Mouse (Mus musculus): Measurements from ENCODE around the gene Ankrd33b. TPM values are rescaled to one million over a fixed set of nuclear protein-coding genes. Genes with fewer than 3 reads are reported as not detected.

Ankrd33b gene
- total and polyA plus RNA-seq, 2 experiments = 9.1 to 13.1 TPM

GRCm38 (mm10) chr15:31248882-31249281, 118.6 kb downstream of the Ankrd33b start:
- H3K79me2 ChIP-seq (ENCODE audit: control insufficient read depth, insufficient read depth, low read length) = peaks cover 35% of the 10 kb centered on the region; the same call in 1 of the 2 replicates
- WGBS = 77% methylated on average over 7 of the region's 7 CpGs
- no peak overlapping the region for H3K4me3 ChIP-seq (ENCODE audit: insufficient read depth, low read depth, low read length)
- H3K9ac ChIP-seq (ENCODE audit: low read depth, low read length) = no peak overlapping the region
- peak overlapping the region; percentile 33 for H3K27ac ChIP-seq (replicated peaks; ENCODE audit: insufficient read depth, low read depth, low read length)
- TF ChIP-seq CTCF (IDR thresholded peaks at IDR 0.05; ENCODE audit: low read depth, low read length) = no peak
- no peak for TF ChIP-seq POLR2A (IDR thresholded peaks at IDR 0.05; ENCODE audit: extremely low read depth, insufficient read depth, low read length)
- DNase-seq (ENCODE audit: extremely low read depth, low read depth, low spot score) = no peak
- H3K27me3 ChIP-seq (ENCODE audit: control insufficient read depth, insufficient read depth, low read length) = no peaks in the 10 kb centered on the region
- peaks cover 37% of the 10 kb centered on the region for H3K4me1 ChIP-seq (ENCODE audit: control insufficient read depth, insufficient read depth, low read length)
- H3K36me3 ChIP-seq (ENCODE audit: control insufficient read depth, insufficient read depth, low read length) = no peaks in the 10 kb centered on the region

GRCm38 (mm10) chr15:31247035-31247434, 120.5 kb downstream of the Ankrd33b start:
- Histone ChIP-seq H3K36me3 (ENCODE audit: control insufficient read depth, insufficient read depth, low read length) (peaks cover under 1% of the 10 kb centered on the region; the same call in 1 of the 2 replicates), H3K27me3 (ENCODE audit: control insufficient read depth, insufficient read depth, low read length) (no peaks in the 10 kb centered on the region), H3K9ac (ENCODE audit: low read depth, low read length) (no peak overlapping the region), H3K4me3 (ENCODE audit: insufficient read depth, low read depth, low read length) (no peak overlapping the region), H3K4me1 (ENCODE audit: control insufficient read depth, insufficient read depth, low read length) (peaks cover 22% of the 10 kb centered on the region), H3K79me2 (ENCODE audit: control insufficient read depth, insufficient read depth, low read length) (peaks cover 47% of the 10 kb centered on the region; the same call in 1 of the 2 replicates), H3K27ac (replicated peaks; ENCODE audit: insufficient read depth, low read depth, low read length) (no peak overlapping the region)
- no peak for TF ChIP-seq CTCF (IDR thresholded peaks at IDR 0.05; ENCODE audit: low read depth, low read length)
- no peak for TF ChIP-seq POLR2A (IDR thresholded peaks at IDR 0.05; ENCODE audit: extremely low read depth, insufficient read depth, low read length)
- 79% methylated on average over 9 of the region's 9 CpGs for WGBS
- no peak for DNase-seq (ENCODE audit: extremely low read depth, low read depth, low spot score)

- Histone ChIP-seq H3K79me2 (ENCODE audit: control insufficient read depth, insufficient read depth, low read length) (peaks cover 50% of the 10 kb centered on the region; the same call in 1 of the 2 replicates), H3K27me3 (ENCODE audit: control insufficient read depth, insufficient read depth, low read length) (no peaks in the 10 kb centered on the region), H3K4me1 (ENCODE audit: control insufficient read depth, insufficient read depth, low read length) (peaks cover 15% of the 10 kb centered on the region), H3K9ac (ENCODE audit: low read depth, low read length) (no peak overlapping the region), H3K36me3 (ENCODE audit: control insufficient read depth, insufficient read depth, low read length) (peaks cover 5% of the 10 kb centered on the region; the same call in 1 of the 2 replicates), H3K4me3 (ENCODE audit: insufficient read depth, low read depth, low read length) (no peak overlapping the region), H3K27ac (replicated peaks; ENCODE audit: insufficient read depth, low read depth, low read length) (no peak overlapping the region)
- DNase-seq (ENCODE audit: extremely low read depth, low read depth, low spot score) = no peak
- TF ChIP-seq CTCF (IDR thresholded peaks at IDR 0.05; ENCODE audit: low read depth, low read length) (no peak), POLR2A (IDR thresholded peaks at IDR 0.05; ENCODE audit: extremely low read depth, insufficient read depth, low read length) (no peak)
- 77% methylated on average over 9 of the region's 9 CpGs for WGBS
Measured at GRCm38 (mm10) chr15:31245934-31246333, 121.6 kb downstream of the Ankrd33b start.

GRCm38 (mm10) chr15:31244696-31245445, 122.7 kb downstream of the Ankrd33b start:
- no peaks in the 10 kb centered on the region for H3K27me3 ChIP-seq (ENCODE audit: control insufficient read depth, insufficient read depth, low read length)
- TF ChIP-seq POLR2A (IDR thresholded peaks at IDR 0.05; ENCODE audit: extremely low read depth, insufficient read depth, low read length) (no peak), CTCF (IDR thresholded peaks at IDR 0.05; ENCODE audit: low read depth, low read length) (no peak)
- no peak overlapping the region for H3K9ac ChIP-seq (ENCODE audit: low read depth, low read length)
- H3K79me2 ChIP-seq (ENCODE audit: control insufficient read depth, insufficient read depth, low read length) = peaks cover 57% of the 10 kb centered on the region
- 91% methylated on average over 17 of the region's 17 CpGs for WGBS
- no peak overlapping the region for H3K4me3 ChIP-seq (ENCODE audit: insufficient read depth, low read depth, low read length)
- peaks cover 8% of the 10 kb centered on the region for H3K4me1 ChIP-seq (ENCODE audit: control insufficient read depth, insufficient read depth, low read length)
- peaks cover 10% of the 10 kb centered on the region; the same call in 1 of the 2 replicates for H3K36me3 ChIP-seq (ENCODE audit: control insufficient read depth, insufficient read depth, low read length)
- no peak for DNase-seq (ENCODE audit: extremely low read depth, low read depth, low spot score)
- H3K27ac ChIP-seq (replicated peaks; ENCODE audit: insufficient read depth, low read depth, low read length) = no peak overlapping the region

GRCm38 (mm10) chr15:31243260-31243659, 124.3 kb downstream of the Ankrd33b start:
- Histone ChIP-seq H3K79me2 (ENCODE audit: control insufficient read depth, insufficient read depth, low read length) (peaks cover 61% of the 10 kb centered on the region), H3K27ac (replicated peaks; ENCODE audit: insufficient read depth, low read depth, low read length) (no peak overlapping the region), H3K4me1 (ENCODE audit: control insufficient read depth, insufficient read depth, low read length) (peaks cover 5% of the 10 kb centered on the region), H3K36me3 (ENCODE audit: control insufficient read depth, insufficient read depth, low read length) (peaks cover 15% of the 10 kb centered on the region; the same call in 1 of the 2 replicates), H3K9ac (ENCODE audit: low read depth, low read length) (no peak overlapping the region), H3K27me3 (ENCODE audit: control insufficient read depth, insufficient read depth, low read length) (no peaks in the 10 kb centered on the region), H3K4me3 (ENCODE audit: insufficient read depth, low read depth, low read length) (no peak overlapping the region)
- DNase-seq (ENCODE audit: extremely low read depth, low read depth, low spot score) = no peak
- WGBS = 74% methylated on average over 10 of the region's 10 CpGs
- TF ChIP-seq POLR2A (IDR thresholded peaks at IDR 0.05; ENCODE audit: extremely low read depth, insufficient read depth, low read length) = no peak
- no peak for TF ChIP-seq CTCF (IDR thresholded peaks at IDR 0.05; ENCODE audit: low read depth, low read length)

Other genes starting within 250 kb of the Ankrd33b start
- 53.6 and 63.8 TPM in 2 replicates for gene Dap, start 143.4 kb downstream of the Ankrd33b start, total RNA-seq (2014; rRNA removed)
- gene Dap, start 143.4 kb downstream of the Ankrd33b start, polyA plus RNA-seq (2012; rRNA removed) = 156 and 257 TPM in 2 replicates
- gene Ropn1l, start 86.0 kb upstream of the Ankrd33b start, total RNA-seq (2014; rRNA removed) = 12.1 and 13.0 TPM in 2 replicates
- 8.0 and 8.5 TPM in 2 replicates for gene Ropn1l, start 86.0 kb upstream of the Ankrd33b start, polyA plus RNA-seq (2012; rRNA removed)
- gene March6, start 163.3 kb upstream of the Ankrd33b start, total RNA-seq (2014; rRNA removed) = 77.0 and 79.8 TPM in 2 replicates
- gene March6, start 163.3 kb upstream of the Ankrd33b start, polyA plus RNA-seq (2012; rRNA removed) = 22.6 and 27.5 TPM in 2 replicates
- 292 and 434 TPM in 2 replicates for gene Cmbl, start 197.7 kb upstream of the Ankrd33b start, total RNA-seq (2014; rRNA removed)
- gene Cmbl, start 197.7 kb upstream of the Ankrd33b start, polyA plus RNA-seq (2012; rRNA removed) = 374 and 481 TPM in 2 replicates
- 180 and 184 TPM in 2 replicates for gene Cct5, start 234.1 kb upstream of the Ankrd33b start, total RNA-seq (2014; rRNA removed)
- 72.8 and 73.6 TPM in 2 replicates for gene Cct5, start 234.1 kb upstream of the Ankrd33b start, polyA plus RNA-seq (2012; rRNA removed)
- gene Fam173b, start 234.1 kb upstream of the Ankrd33b start, total RNA-seq (2014; rRNA removed) = 20.1 and 20.4 TPM in 2 replicates
- gene Fam173b, start 234.1 kb upstream of the Ankrd33b start, polyA plus RNA-seq (2012; rRNA removed) = 8.5 and 13.7 TPM in 2 replicates